Mouse (Mus musculus): ENCODE results near the gene Rundc1. TPM values are rescaled to one million over a fixed set of nuclear protein-coding genes. Genes with fewer than 3 reads are reported as not detected.
A peak's percentile ranks its signal among the peaks of the same experiment; 100 is the strongest.

Rundc1 gene
- total and polyA plus RNA-seq, 3 experiments, result 6.8 to 13.5 (median 10.7) TPM

- TF ChIP-seq MXI1 (IDR thresholded peaks at IDR 0.05; ENCODE audit: low read depth, low read length), result 0 out of 2 replicates have a peak, but pooled peaks have one; percentile 33
- TF ChIP-seq SMC3 (IDR thresholded peaks at IDR 0.05; ENCODE audit: low read depth, low read length), result peak; percentile 99
- TF ChIP-seq KAT2A (IDR thresholded peaks at IDR 0.05; ENCODE audit: insufficient replicate concordance, low read length), result no peak
- TF ChIP-seq ZC3H11A (IDR thresholded peaks at IDR 0.05; ENCODE audit: low read depth, low read length), result peak; percentile 89
- TF ChIP-seq HCFC1 (IDR thresholded peaks at IDR 0.05; ENCODE audit: low read depth, low read length), result no peak
- peak; percentile 59 to 99 for TF ChIP-seq CTCF (conservative IDR thresholded peaks at IDR 0.05 in 1 of 2, IDR thresholded peaks at IDR 0.05 in 1 of 2; ENCODE audit: low read depth in 2 of 2, low read length in 2 of 2)
- no peak for TF ChIP-seq PAX5 (IDR thresholded peaks at IDR 0.05; ENCODE audit: low read length)
- TF ChIP-seq RCOR1 (conservative IDR thresholded peaks at IDR 0.05; ENCODE audit: low read depth, low read length), result no peak
- TF ChIP-seq BHLHE40 (IDR thresholded peaks at IDR 0.05; ENCODE audit: low read depth, low read length), result no peak
- TF ChIP-seq E2F4 (IDR thresholded peaks at IDR 0.05; ENCODE audit: insufficient replicate concordance, low read depth, low read length), result no peak
- peak; percentile 37; the same call in 1 of the 2 replicates for TF ChIP-seq NELFE (IDR thresholded peaks at IDR 0.05; ENCODE audit: low read depth, low read length)
- TF ChIP-seq SIN3A (IDR thresholded peaks at IDR 0.05; ENCODE audit: low read length), result 0 out of 2 replicates have a peak, but pooled peaks have one; percentile 42
- TF ChIP-seq RAD21 (IDR thresholded peaks at IDR 0.05; ENCODE audit: low read depth, low read length), result peak; percentile 100
- TF ChIP-seq MYC (IDR thresholded peaks at IDR 0.05; ENCODE audit: low read depth, low read length), result no peak
- TF ChIP-seq POLR2AphosphoS2 (IDR thresholded peaks at IDR 0.05; ENCODE audit: low read depth, low read length), result no peak
- no peak for TF ChIP-seq JUND (conservative IDR thresholded peaks at IDR 0.05; ENCODE audit: low read depth, low read length)
- no peak for TF ChIP-seq MAX (IDR thresholded peaks at IDR 0.05; ENCODE audit: low read length)
- no peak for TF ChIP-seq POLR2A (IDR thresholded peaks at IDR 0.05; ENCODE audit: low read depth, low read length)
- peak; percentile 45; the same call in 1 of the 2 replicates for TF ChIP-seq IRF4 (IDR thresholded peaks at IDR 0.05; ENCODE audit: low read depth, low read length)
- no peak for TF ChIP-seq EP300 (IDR thresholded peaks at IDR 0.05; ENCODE audit: low read length)
- no peak for TF ChIP-seq MAZ (IDR thresholded peaks at IDR 0.05; ENCODE audit: low read depth, low read length)
- TF ChIP-seq USF1 (IDR thresholded peaks at IDR 0.05; ENCODE audit: low read depth, low read length), result no peak
These were observed 29.8 kb upstream of the Rundc1 start (continued) for GRCm38 (mm10) chr11:101395110-101395509.

DNA sequence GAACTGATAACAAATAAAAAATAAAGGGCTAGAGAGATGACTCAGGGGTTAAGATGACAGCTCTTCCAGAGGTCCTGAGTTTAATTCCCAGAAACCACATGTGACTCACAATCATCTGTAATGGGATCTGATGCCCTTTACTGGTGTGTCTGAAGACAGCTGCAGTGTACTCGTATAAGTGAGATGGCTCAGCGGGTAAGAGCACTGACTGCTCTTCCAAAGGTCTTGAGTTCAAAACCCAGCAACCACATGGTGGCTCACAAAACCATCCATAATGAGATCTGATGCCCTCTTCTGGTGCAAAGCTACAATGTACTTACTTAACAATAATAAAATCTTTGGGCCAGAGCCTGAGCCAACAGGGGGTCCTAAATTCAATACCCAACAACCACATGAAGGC lies 9.6 kb upstream of the Rundc1 start:
- DNase-seq (ENCODE audit: extremely low read depth), result peak; percentile 42
- dilution Hi-C loops (cut with MboI; ENCODE audit: extremely low pct_ligation_motif_present, extremely low pct_unique_long_range_greater_than_20kb, low sequenced_read_pairs), result no loop called here
- in situ Hi-C loops (cut with MboI; ENCODE audit: low pct_ligation_motif_present, low pct_unique_long_range_greater_than_20kb, low sequenced_read_pairs), result no loop called here
- H3K9ac ChIP-seq (ENCODE audit: insufficient read depth, low read depth), result no peak overlapping the region
- H3K9me3 ChIP-seq (replicated peaks; ENCODE audit: low read length), result no peaks in the 10 kb centered on the region
- no peak overlapping the region for H3K4me3 ChIP-seq (replicated peaks in 1 of 3; ENCODE audit: low read depth in 2 of 3, low read length in 2 of 3, poor library complexity in 1 of 3)
- TF ChIP-seq USF1 (IDR thresholded peaks at IDR 0.05; ENCODE audit: low read depth, low read length) (no peak), TBP (conservative IDR thresholded peaks at IDR 0.05; ENCODE audit: low read depth, low read length) (0 out of 2 replicates have a peak, but pooled peaks have one; percentile 28), ETS1 (conservative IDR thresholded peaks at IDR 0.05; ENCODE audit: low read depth, low read length) (no peak), SIN3A (IDR thresholded peaks at IDR 0.05; ENCODE audit: low read length) (no peak), GABPA (IDR thresholded peaks at IDR 0.05; ENCODE audit: insufficient replicate concordance, low read depth, low read length) (no peak), CHD2 (IDR thresholded peaks at IDR 0.05; ENCODE audit: low read length) (no peak), NELFE (IDR thresholded peaks at IDR 0.05; ENCODE audit: low read depth, low read length) (no peak), POLR2AphosphoS2 (IDR thresholded peaks at IDR 0.05; ENCODE audit: low read depth, low read length) (no peak), HCFC1 (IDR thresholded peaks at IDR 0.05; ENCODE audit: low read depth, low read length) (no peak), CTCF (conservative IDR thresholded peaks at IDR 0.05 in 1 of 2, IDR thresholded peaks at IDR 0.05 in 1 of 2; ENCODE audit: low read depth in 2 of 2, low read length in 2 of 2) (peak in 1 of 2 experiments; percentile 54; a peak in 2 of 4 replicates), SMC3 (IDR thresholded peaks at IDR 0.05; ENCODE audit: low read depth, low read length) (0 out of 2 replicates have a peak, but pooled peaks have one; percentile 3), KAT2A (IDR thresholded peaks at IDR 0.05; ENCODE audit: insufficient replicate concordance, low read length) (no peak), MAX (IDR thresholded peaks at IDR 0.05; ENCODE audit: low read length) (no peak), ZC3H11A (IDR thresholded peaks at IDR 0.05; ENCODE audit: low read depth, low read length) (no peak), UBTF (IDR thresholded peaks at IDR 0.05; ENCODE audit: low read depth, low read length) (no peak), RAD21 (IDR thresholded peaks at IDR 0.05; ENCODE audit: low read depth, low read length) (no peak), MYC (IDR thresholded peaks at IDR 0.05; ENCODE audit: low read depth, low read length) (peak; percentile 59; the same call in 1 of the 2 replicates)
- peaks cover 32 to 44% of the 10 kb centered on the region in 2 experiments for H3K36me3 ChIP-seq (replicated peaks in 1 of 2; ENCODE audit: control insufficient read depth in 1 of 2, insufficient read depth in 1 of 2, low read length in 1 of 2)
- no peak overlapping the region for H3K27ac ChIP-seq (ENCODE audit: insufficient read depth, low read depth)
- no peak overlapping the region for H3K4me2 ChIP-seq (ENCODE audit: insufficient read depth, low read depth, poor library complexity, severe bottlenecking)
- peaks cover 0 to 23% of the 10 kb centered on the region in 2 experiments; a peak in 2 of 4 replicates for H3K4me1 ChIP-seq (ENCODE audit: control insufficient read depth in 1 of 2, insufficient read depth in 2 of 2)
- no peaks in the 10 kb centered on the region for H3K27me3 ChIP-seq (replicated peaks)
- H3K79me2 ChIP-seq (replicated peaks; ENCODE audit: control insufficient read depth, extremely low read depth, insufficient read depth, poor library complexity, severe bottlenecking), result peaks cover 12% of the 10 kb centered on the region

Data from CH12.LX (cell line).